Mouse (Mus musculus) kidney, postnatal 0 days (tissue): ENCODE data around the gene Nprl3. TPM values are rescaled to one million over a fixed set of nuclear protein-coding genes. Genes with fewer than 3 reads are reported as not detected.

Experiments used
- ATAC-seq: fragments of 200-750 bp; cut with Nextera tagmentation; replicated peaks from 2 replicates; pipeline ENCODE4 v1.8.0; 2017; ENCODE audit warnings: low read depth, moderate number of reproducible peaks, moderate TSS enrichment, moderate library complexity; ENCODE audit not compliant: low FRiP score
- DNase-seq: peaks from one replicate; pipeline ENCODE4 v3.0.0-alpha.2; 2016; ENCODE audit warnings: low spot score
- H3K27ac ChIP-seq: fragments of 300-500 bp; sonication (generic); 2 replicates; pipeline ENCODE4 v1.5.1; 2014; ENCODE audit warnings: mild to moderate bottlenecking
- H3K27me3 ChIP-seq: fragments of 300-500 bp; sonication (generic); 2 replicates; pipeline ENCODE4 v1.6.1; 2014; ENCODE audit warnings: low read length, mixed read lengths; ENCODE audit not compliant: insufficient read depth
- H3K36me3 ChIP-seq: fragments of 300-500 bp; sonication (generic); 2 replicates; pipeline ENCODE4 v1.6.1; 2014; ENCODE audit warnings: low read length, mixed read lengths; ENCODE audit not compliant: insufficient read depth
- H3K4me1 ChIP-seq: fragments of 300-500 bp; sonication (generic); replicated peaks from 2 replicates; pipeline ENCODE4 v1.6.1; 2014; ENCODE audit warnings: antibody characterized with exemption, low read length, mixed read lengths; ENCODE audit not compliant: insufficient read depth
- H3K4me2 ChIP-seq: fragments of 300-500 bp; sonication (generic); 2 replicates; pipeline ENCODE4 v1.6.1; 2014; ENCODE audit warnings: mild to moderate bottlenecking, low read length, moderate library complexity, mixed read lengths
- H3K4me3 ChIP-seq: fragments of 300-500 bp; sonication (generic); replicated peaks from 2 replicates; pipeline ENCODE4 v1.5.1; 2014; ENCODE audit warnings: low read depth, low read length
- H3K9ac ChIP-seq: fragments of 300-500 bp; sonication (generic); 2 replicates; pipeline ENCODE4 v1.6.1; 2014; ENCODE audit warnings: low read depth, low read length
- H3K9me3 ChIP-seq: fragments of 300-500 bp; sonication (generic); replicated peaks from 2 replicates; pipeline ENCODE4 v1.6.1; 2016; ENCODE audit warnings: low read length, inconsistent platforms, mixed read lengths
- CTCF ChIP-seq: IDR thresholded peaks from 2 replicates; pipeline ENCODE4 v1.5.1; 2016; ENCODE audit warnings: antibody characterized with exemption, low read depth, mild to moderate bottlenecking, moderate library complexity
- WGBS: fragments of 180-500 bp; shearing (Covaris S2); extraction: QIAGEN DNeasy Blood & Tissue Kit; methylation state at CpG from one replicate; pipeline ENCODE4 v1.1.7; 2014; 5-methylcytosine and 5-hydroxymethylcytosine counted together
- polyA plus RNA-seq: library from polyadenylated mRNA; unstranded; fragments of >200 nt; fragmentation: Nextera tagmentation; extraction: Ambion mirVana; gene quantifications from 2 replicates; pipeline ENCODE4 v1.2.1, GENCODE M21; 2015

Gene Nprl3
- polyA plus RNA-seq, 1 experiment from 2014 or later: 36.9 TPM

- Histone ChIP-seq H3K36me3 (no peaks in the 10 kb centered on the region), H3K27me3 (no peaks in the 10 kb centered on the region), H3K4me1 (no peaks in the 10 kb centered on the region), H3K9ac (no peak overlapping the region), H3K27ac (no peak overlapping the region), H3K9me3 (no peaks in the 10 kb centered on the region), H3K4me2 (no peak overlapping the region), H3K4me3 (no peak overlapping the region)
- ATAC-seq (no peak), DNase-seq (no peak)
- TF ChIP-seq CTCF: no peak
- 53% methylated on average over 5 of the region's 5 CpGs for WGBS
These were observed 78.1 kb downstream of the Nprl3 start for GRCm38 (mm10) chr11:32189434-32189833.

- Histone ChIP-seq H3K9me3 (no peaks in the 10 kb centered on the region), H3K27me3 (no peaks in the 10 kb centered on the region), H3K4me1 (no peaks in the 10 kb centered on the region), H3K27ac (no peak overlapping the region), H3K9ac (no peak overlapping the region), H3K36me3 (no peaks in the 10 kb centered on the region), H3K4me3 (no peak overlapping the region), H3K4me2 (no peak overlapping the region)
- WGBS: 83% methylated on average over 12 of the region's 12 CpGs
- ATAC-seq (no peak), DNase-seq (no peak)
- TF ChIP-seq CTCF: no peak
These were observed 78.6 kb downstream of the Nprl3 start for GRCm38 (mm10) chr11:32188881-32189280.

- Histone ChIP-seq H3K4me3 (no peak overlapping the region), H3K4me1 (no peaks in the 10 kb centered on the region), H3K9me3 (no peaks in the 10 kb centered on the region), H3K36me3 (no peaks in the 10 kb centered on the region), H3K9ac (no peak overlapping the region), H3K27ac (no peak overlapping the region), H3K27me3 (no peaks in the 10 kb centered on the region), H3K4me2 (no peak overlapping the region)
- TF ChIP-seq CTCF: no peak
- ATAC-seq (no peak), DNase-seq (no peak)
- WGBS: 89% methylated on average over 4 of the region's 4 CpGs
These were observed 80.3 kb downstream of the Nprl3 start for GRCm38 (mm10) chr11:32187256-32187655.

GRCm38 (mm10) chr11:32186031-32186430 is 81.5 kb downstream of the Nprl3 start:
- Histone ChIP-seq H3K4me2 (no peak overlapping the region), H3K4me3 (no peak overlapping the region), H3K9me3 (no peaks in the 10 kb centered on the region), H3K9ac (no peak overlapping the region), H3K27ac (no peak overlapping the region), H3K36me3 (no peaks in the 10 kb centered on the region), H3K4me1 (no peaks in the 10 kb centered on the region), H3K27me3 (no peaks in the 10 kb centered on the region)
- ATAC-seq (no peak), DNase-seq (no peak)
- 75% methylated on average over 3 of the region's 3 CpGs for WGBS
- TF ChIP-seq CTCF: no peak

GRCm38 (mm10) chr11:32184469-32184868 is 83.0 kb downstream of the Nprl3 start:
- no peaks in the 10 kb centered on the region for H3K9me3 ChIP-seq
- no peak overlapping the region for H3K27ac ChIP-seq
- no peak overlapping the region for H3K4me3 ChIP-seq
- H3K9ac ChIP-seq: no peak overlapping the region
- ATAC-seq (no peak), DNase-seq (no peak)
- WGBS: 88% methylated on average over 8 of the region's 8 CpGs
- no peak overlapping the region for H3K4me2 ChIP-seq
- no peak for TF ChIP-seq CTCF
- no peaks in the 10 kb centered on the region for H3K4me1 ChIP-seq
- H3K27me3 ChIP-seq: no peaks in the 10 kb centered on the region
- no peaks in the 10 kb centered on the region for H3K36me3 ChIP-seq

GRCm38 (mm10) chr11:32181973-32182868 is 85.3 kb downstream of the Nprl3 start:
- Histone ChIP-seq H3K27ac (no peak overlapping the region), H3K27me3 (no peaks in the 10 kb centered on the region), H3K9ac (no peak overlapping the region), H3K4me1 (no peaks in the 10 kb centered on the region), H3K9me3 (no peaks in the 10 kb centered on the region), H3K36me3 (no peaks in the 10 kb centered on the region), H3K4me3 (no peak overlapping the region), H3K4me2 (no peak overlapping the region)
- ATAC-seq: no peak; the same call in 1 of the 2 replicates
- peak; percentile 87 for TF ChIP-seq CTCF
- WGBS: 47% methylated on average over 24 of the region's 25 CpGs
- DNase-seq: peak; percentile 83
